Mouse (Mus musculus): ENCODE data around the gene Dio3.

The Dio3 gene

DNA sequence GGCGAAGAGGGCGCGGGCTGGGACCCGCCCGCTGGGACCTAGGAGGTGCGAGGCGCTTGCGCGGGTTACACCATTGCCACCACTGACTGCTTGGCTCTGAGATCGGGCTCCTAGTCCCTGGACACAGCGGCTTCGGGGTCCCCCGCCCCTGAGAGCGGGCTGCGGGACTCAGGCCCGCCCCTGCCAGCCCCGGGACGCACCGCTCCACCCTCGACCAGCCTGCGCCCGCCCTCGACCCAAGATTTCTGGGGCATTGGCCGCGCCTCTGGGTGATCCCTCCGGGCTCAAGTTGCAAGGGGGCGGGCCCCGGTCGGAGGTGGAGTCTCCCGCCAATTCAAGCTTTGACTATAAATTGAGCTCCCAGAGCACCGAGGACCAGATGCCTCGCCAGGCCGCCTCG is at the start of gene Dio3:
Gene Dio3, plus strand, starts transcription at position 216 of the 400 bp plus-strand sequence.
- WGBS: 1% methylated on average over 34 of the region's 34 CpGs

DNA sequence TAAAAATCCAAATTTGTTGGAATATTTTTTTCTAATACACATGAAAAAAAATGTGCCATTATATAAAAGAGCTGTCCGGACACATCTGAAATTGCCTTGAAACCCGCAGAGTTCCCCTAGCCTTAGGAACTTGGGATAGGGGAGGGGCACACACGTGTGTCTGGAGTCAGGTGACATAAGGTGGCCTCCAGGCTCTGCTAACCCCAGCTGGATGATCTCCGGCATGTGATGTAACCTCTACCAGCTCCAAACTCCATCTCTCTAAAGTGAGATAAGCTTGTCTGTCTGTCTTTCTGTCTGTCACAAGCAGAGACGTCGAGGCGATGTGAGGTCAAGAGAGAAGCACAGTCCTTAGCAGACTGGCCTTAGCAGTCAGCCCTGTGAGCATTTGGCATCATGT is 48.6 kb upstream of the Dio3 start:
- WGBS: 91% methylated on average over 7 of the region's 7 CpGs

- 81% methylated on average over 8 of the region's 8 CpGs for whole genome bisulfite sequencing
Observed at GRCm38 (mm10) chr12:110230767-110231166, 48.1 kb upstream of the Dio3 start.

- 71% methylated on average over 13 of the region's 13 CpGs for WGBS
Observed at GRCm38 (mm10) chr12:110231709-110232600, 46.9 kb upstream of the Dio3 start.

DNA sequence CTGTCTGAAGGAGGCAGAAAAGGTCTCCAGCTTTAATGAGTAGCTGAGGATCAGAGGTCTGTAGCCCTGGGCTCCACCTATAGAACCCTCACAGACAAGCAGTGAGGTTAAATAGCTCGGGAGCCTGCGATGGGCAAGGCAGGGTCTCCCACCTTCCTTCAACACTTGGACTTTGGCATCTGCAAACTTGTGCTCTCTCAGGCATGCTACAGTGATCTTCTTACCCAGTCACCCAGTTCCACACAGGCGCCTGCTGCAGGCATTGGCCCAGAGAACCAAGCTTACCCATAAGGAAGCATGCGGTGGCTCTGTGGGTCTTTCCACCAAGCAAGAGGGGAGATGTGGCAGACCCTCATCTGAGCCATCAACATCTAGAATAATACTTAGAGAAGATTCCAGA is 43.0 kb upstream of the Dio3 start:
- WGBS: 93% methylated on average over 4 of the region's 4 CpGs

- 85% methylated on average over 7 of the region's 7 CpGs for WGBS
Observed at GRCm38 (mm10) chr12:110237046-110237445, 41.8 kb upstream of the Dio3 start.

DNA sequence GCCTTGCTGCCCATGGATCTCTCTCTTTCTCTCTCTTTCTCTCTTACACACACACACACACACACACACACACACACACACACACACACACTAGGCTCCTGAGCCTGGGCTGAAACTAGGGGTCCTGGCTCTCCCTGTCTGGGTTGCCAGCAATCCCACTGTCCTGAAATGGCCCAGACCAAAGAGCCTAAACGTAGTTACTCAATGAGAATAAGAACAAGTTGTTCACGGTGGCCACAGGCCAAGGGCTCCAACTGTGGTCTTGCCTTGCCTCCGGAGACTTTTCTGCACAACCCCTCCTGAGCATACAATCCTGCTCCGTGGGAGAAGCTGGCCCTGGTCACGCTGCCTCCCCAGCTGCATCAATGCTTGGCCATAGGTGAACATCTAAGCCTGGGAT is 39.5 kb upstream of the Dio3 start:
- WGBS: 66% methylated on average over 5 of the region's 5 CpGs

- 78% methylated on average over 6 of the region's 6 CpGs for WGBS
Observed at GRCm38 (mm10) chr12:110244581-110244980, 34.3 kb upstream of the Dio3 start.

- WGBS: 92% methylated on average over 4 of the region's 4 CpGs
Observed at GRCm38 (mm10) chr12:110245461-110245860, 33.4 kb upstream of the Dio3 start.

GRCm38 (mm10) chr12:110252163-110252575 is 26.7 kb upstream of the Dio3 start:
- WGBS: 29% methylated on average over 10 of the region's 10 CpGs

DNA sequence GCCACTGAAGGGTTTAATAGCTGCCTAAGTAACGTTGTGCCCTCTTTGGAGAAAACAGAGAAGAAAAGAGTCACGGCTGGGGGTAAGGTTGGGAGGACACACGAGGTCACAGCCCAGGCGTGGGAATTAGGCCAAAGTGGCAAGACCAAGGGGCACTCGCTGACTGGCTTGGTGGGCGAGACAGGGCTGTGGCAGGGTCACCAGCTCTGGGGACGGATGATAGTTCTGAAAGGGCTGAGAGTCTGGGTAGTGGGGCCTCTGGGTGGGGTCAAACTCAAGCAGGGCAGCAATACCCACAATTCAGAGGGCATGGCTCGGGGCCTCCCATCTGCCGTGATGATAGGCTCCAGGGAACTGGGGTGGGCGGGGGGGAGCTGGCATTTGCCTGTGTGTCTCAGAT is 23.1 kb upstream of the Dio3 start:
- WGBS: 59% methylated on average over 10 of the region's 10 CpGs

DNA sequence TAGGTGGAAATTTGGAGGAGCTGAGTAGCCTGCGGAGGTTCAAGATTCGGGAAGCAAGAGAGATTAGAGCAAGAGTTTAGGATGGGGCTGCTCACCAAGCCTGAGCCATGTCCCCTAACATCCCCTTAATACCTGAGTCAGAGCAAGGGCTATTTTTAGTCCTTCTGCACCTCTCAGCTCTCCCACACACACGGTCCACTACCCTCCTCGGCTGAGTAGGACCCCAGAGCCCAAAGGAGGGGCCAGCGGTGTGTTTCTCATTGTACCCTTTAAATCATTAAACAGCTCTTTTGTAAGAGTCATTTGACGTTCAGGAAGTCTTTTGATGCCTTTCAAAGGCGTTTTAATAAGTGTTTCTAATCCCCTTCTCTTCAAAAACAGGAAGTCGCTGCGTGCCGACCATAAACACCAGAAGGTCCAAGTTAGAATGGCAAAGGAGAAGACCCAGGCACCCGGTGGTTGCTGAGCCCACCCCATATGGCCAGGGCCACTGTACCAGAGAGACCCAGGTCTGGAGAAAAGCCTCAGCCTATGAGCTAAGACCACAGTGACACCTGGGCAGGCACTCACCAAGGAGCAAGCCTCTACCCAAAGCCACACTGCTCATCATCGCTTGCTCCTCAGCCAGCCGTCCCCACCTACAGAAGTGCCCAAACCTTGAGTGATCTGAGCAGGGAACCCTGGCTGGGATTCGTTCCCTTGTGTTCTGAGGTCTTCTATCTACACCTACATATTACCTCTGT is 22.2 kb upstream of the Dio3 start:
- WGBS: 56% methylated on average over 14 of the region's 14 CpGs

DNA sequence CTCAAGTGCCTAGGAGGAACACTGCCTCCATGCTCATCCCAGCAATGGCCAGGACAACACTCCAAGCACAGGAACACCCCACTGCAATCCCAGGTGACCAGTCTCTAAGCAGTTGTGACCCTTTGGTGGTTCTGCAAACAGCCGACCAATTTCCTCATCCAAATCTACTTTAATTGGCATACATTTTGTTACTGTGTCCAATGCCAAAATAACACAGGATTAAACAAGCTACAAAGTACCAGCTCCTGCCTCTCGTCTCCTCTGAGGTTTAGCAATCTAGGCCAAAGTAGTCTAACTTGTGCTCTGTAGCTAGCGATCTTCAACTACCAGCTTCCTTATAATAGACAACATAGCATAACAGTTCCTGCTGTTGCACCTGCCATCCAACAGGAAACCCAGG is 10.6 kb upstream of the Dio3 start:
- 59% methylated on average over 3 of the region's 3 CpGs for WGBS

GRCm38 (mm10) chr12:110269686-110270085 is 9.2 kb upstream of the Dio3 start:
- WGBS: 44% methylated on average over 4 of the region's 4 CpGs

GRCm38 (mm10) chr12:110276034-110276433 is 2.8 kb upstream of the Dio3 start:
- WGBS: 82% methylated on average over 1 of the region's 1 CpGs

DNA sequence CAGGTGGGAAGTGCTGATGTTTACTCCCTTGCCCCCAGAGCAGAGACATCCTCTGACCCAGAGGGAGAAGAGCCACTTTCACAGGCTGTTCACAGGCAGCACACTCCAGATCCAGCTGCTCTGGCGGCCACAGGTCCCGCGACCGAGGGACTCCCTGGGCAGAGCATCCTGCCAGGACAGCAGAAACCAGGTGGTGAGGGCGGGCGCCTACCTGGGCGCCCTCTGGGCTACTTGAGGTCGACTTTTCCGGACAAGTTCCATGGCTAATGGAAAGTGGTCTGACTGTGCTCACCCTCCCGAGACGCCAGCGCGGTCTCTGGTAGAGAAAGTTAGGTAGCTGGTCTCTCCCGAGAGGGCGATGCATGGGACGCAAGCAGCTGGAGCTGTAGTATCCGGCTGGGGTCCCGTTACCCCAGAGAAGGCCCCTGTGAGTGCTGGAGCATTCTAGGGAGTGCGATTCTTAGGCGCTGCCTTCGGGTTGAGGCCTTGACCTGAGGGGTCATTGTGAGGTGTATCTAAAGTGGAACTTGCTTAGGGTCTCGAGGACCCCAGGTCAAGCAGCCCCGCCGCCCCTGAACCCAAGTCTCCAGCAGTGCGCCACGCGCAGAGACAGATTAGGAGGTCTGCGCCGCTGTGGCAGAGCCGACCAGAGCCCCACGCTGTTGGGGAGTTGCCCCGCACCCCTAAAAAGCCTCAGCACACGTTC is 1.5 kb upstream of the Dio3 start:
- 11% methylated on average over 33 of the region's 33 CpGs for WGBS

DNA sequence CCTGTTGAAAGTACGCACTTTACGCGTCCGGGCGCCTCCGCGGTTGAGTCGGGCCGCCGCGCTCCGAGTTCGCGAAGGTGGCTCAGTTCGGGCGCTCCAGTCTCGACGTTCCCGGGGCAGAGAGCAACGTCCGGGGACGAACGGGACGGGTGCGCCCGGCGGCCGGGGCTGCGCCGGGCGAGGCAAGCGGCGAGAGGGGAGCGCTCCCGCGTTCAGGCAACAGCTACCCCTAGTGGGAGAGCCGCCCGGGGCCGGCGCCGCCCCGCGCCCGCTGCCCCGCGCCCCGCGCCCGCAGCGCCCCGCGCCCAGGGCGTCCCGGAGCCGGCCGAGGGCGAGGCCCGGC is 932 bp upstream of the Dio3 start:
- under 1% methylated on average over 56 of the region's 58 CpGs for WGBS

DNA sequence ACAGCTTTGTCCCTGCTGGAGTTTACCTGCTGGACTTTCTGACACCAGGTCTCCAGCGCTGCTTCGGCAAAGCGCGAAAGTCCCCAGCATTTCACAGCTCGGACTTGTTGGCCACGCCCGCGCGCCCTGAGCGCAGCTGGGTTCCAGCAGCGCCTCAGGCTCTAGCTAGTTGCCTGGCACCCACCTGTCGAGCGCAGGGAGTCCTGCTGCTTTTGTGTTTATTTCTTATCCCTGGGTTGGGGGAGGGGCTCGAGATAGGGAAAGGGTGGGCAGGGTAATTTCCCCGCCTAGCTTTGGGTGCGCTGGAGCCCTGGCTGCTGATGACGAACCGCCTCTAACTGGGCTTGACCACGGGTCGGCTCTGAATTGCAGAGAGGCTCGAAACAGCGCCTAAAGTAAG is 1.5 kb downstream of the Dio3 start:
- WGBS: 2% methylated on average over 22 of the region's 22 CpGs

- WGBS: 21% methylated on average over 4 of the region's 4 CpGs
Observed at GRCm38 (mm10) chr12:110283792-110284191, 4.9 kb downstream of the Dio3 start.

DNA sequence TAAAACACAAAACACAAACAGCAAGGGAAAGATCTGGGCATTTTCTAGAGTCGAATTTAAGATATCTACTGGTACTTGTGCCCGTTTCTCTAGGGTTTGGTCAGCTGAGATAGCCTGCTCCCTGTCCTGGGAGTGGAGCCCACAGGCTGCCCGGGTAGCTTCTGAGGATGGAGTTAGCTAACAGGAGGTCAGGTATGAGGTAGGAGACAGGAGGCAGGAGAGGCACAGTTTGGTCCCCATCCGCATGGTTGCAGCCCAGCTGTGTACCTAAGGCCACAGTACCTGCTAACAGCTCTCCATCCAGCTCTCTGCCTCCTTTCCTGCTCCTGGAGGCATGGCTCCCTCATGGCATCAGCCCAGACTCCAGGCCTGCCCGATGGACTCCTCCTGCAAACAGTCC is 13.9 kb downstream of the Dio3 start:
- 91% methylated on average over 5 of the region's 5 CpGs for WGBS

GRCm38 (mm10) chr12:110294891-110295290 is 16.0 kb downstream of the Dio3 start:
- WGBS: 42% methylated on average over 16 of the region's 16 CpGs

DNA sequence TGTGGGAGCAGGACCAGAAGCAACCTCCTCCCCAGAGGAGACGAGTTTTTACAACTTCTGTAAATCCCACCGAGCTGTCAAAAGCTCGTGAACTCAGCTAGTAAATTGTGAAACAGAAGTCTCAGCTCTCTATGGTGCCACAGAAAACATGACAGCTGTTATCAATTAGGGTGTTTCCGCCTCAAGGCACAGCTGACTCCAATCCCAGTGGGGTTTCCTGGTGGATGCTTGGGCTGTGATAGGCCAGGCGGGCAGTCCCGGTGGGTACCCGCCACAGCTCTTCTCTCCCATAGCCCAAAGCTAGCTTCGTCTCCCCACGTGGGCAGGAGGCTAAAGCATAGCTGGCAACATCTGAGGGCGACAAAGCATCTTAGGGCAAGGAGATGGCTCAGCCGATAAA is 19.8 kb downstream of the Dio3 start:
- WGBS: 52% methylated on average over 11 of the region's 11 CpGs
